Mouse (Mus musculus): ENCODE results near the gene Guca1a. TPM values are rescaled to one million over a fixed set of nuclear protein-coding genes. Genes with fewer than 3 reads are reported as not detected.

The Guca1a gene
- polyA plus RNA-seq, 1 experiment from 2014 or later: 0.46 TPM

- no peak overlapping the region for H3K4me3 ChIP-seq
- no peak overlapping the region for H3K27ac ChIP-seq (replicated peaks)
- H3K36me3 ChIP-seq: peaks cover 42% of the 10 kb centered on the region
- no peaks in the 10 kb centered on the region for H3K9me3 ChIP-seq
- H3K4me1 ChIP-seq (replicated peaks): peaks cover 19% of the 10 kb centered on the region
- WGBS: 15% methylated on average over 4 of the region's 4 CpGs
- peak overlapping the region; percentile 7; the same call in 1 of the 2 replicates for H3K4me2 ChIP-seq
- no peak for ATAC-seq (ENCODE audit: low read depth)
- peak overlapping the region; percentile 47; the same call in 1 of the 2 replicates for H3K9ac ChIP-seq
- peaks cover 14% of the 10 kb centered on the region for H3K27me3 ChIP-seq
Observed at GRCm38 (mm10) chr17:47371451-47371850, 28.9 kb downstream of the Guca1a start.

GRCm38 (mm10) chr17:47369087-47369443, 31.3 kb downstream of the Guca1a start:
- Histone ChIP-seq H3K27me3 (peaks cover 37% of the 10 kb centered on the region), H3K4me3 (peak overlapping the region; percentile 75), H3K36me3 (peaks cover 19% of the 10 kb centered on the region), H3K27ac (replicated peaks) (peak overlapping the region; percentile 84), H3K9ac (peak overlapping the region; percentile 76), H3K9me3 (no peaks in the 10 kb centered on the region), H3K4me2 (peak overlapping the region; percentile 87), H3K4me1 (replicated peaks) (peaks cover 19% of the 10 kb centered on the region)
- ATAC-seq (ENCODE audit: low read depth): peak; percentile 75
- WGBS: under 1% methylated on average over 20 of the region's 20 CpGs

DNA sequence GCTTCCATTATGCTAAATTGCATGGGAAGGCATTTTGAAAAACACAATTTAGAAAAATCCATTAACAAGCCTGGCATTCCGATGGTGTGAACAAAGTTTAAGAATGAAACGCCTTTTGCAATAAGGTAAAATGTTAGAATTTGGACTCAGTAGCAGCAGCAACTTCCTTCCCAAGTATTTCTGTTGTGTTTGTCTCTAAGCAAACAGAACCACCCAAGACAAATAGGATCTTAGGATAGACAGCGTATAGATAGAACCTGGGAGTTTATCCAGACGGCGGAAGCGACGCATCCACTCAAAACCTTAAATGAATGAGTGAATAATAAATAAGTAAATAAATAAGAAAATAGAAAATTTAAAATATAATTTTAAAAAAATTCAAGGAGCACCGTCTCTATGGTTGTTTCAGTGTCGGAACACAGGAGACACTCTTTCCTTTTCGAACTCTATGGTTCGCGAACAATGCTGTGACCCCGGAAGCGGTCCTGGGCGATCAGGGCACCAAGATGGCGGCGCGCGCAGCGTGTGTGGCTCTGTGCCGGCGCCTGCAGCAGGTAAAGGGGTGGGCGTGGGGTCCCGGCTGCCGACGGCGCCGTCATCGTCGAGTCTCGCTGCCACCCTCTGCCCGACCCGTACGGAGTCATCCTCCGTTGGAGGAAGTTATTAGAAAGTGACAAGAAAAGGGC, 31.8 kb downstream of the Guca1a start, which contains the start of gene Mrps10:
Mrps10 (plus strand) TSS at position 487 of the 686 bp plus-strand sequence.
- peak within 1 kb of the TSS; percentile 87 for H3K4me2 ChIP-seq
- H3K27ac ChIP-seq (replicated peaks): peak within 1 kb of the TSS; percentile 84
- H3K4me1 ChIP-seq (replicated peaks): peaks cover 19% of the 10 kb centered on the region
- peaks cover 37% of the 10 kb centered on the region for H3K27me3 ChIP-seq
- ATAC-seq (ENCODE audit: low read depth): peak; percentile 89
- H3K4me3 ChIP-seq: peak within 1 kb of the TSS; percentile 75
- 5% methylated on average over 35 of the region's 35 CpGs for WGBS
- peaks cover 15% of the 10 kb centered on the region for H3K36me3 ChIP-seq
- H3K9me3 ChIP-seq: no peaks in the 10 kb centered on the region
- H3K9ac ChIP-seq: peak within 1 kb of the TSS; percentile 76

GRCm38 (mm10) chr17:47361343-47361742, 39.0 kb downstream of the Guca1a start:
- H3K4me2 ChIP-seq: no peak overlapping the region
- WGBS: 78% methylated on average over 11 of the region's 11 CpGs
- H3K27me3 ChIP-seq: peaks cover 22% of the 10 kb centered on the region
- H3K4me1 ChIP-seq (replicated peaks): no peaks in the 10 kb centered on the region
- H3K27ac ChIP-seq (replicated peaks): no peak overlapping the region
- no peaks in the 10 kb centered on the region for H3K9me3 ChIP-seq
- no peak overlapping the region for H3K9ac ChIP-seq
- peaks cover 36% of the 10 kb centered on the region for H3K36me3 ChIP-seq
- no peak overlapping the region for H3K4me3 ChIP-seq
- ATAC-seq (ENCODE audit: low read depth): no peak

DNA sequence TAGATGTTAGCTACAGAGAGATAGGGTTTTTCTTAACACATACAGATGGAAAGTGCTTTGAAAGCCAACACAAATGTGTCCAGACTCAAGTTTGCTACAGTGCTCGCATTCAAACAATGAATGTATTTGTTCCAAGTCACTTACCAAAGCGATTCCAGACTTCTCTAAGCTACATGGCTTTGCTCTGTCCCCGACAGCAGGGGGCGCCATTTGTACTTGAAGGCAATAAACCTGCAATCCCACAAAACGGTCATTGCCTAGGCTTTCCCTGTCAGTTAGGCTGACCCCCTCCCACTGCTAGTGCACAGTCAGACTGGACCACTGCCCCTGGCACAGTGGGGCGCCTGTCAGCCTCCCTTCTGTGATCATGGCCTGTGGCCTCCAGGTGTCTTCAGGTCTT, 40.4 kb downstream of the Guca1a start:
- ATAC-seq (ENCODE audit: low read depth): no peak
- Histone ChIP-seq H3K36me3 (peaks cover 50% of the 10 kb centered on the region), H3K4me3 (no peak overlapping the region)

DNA sequence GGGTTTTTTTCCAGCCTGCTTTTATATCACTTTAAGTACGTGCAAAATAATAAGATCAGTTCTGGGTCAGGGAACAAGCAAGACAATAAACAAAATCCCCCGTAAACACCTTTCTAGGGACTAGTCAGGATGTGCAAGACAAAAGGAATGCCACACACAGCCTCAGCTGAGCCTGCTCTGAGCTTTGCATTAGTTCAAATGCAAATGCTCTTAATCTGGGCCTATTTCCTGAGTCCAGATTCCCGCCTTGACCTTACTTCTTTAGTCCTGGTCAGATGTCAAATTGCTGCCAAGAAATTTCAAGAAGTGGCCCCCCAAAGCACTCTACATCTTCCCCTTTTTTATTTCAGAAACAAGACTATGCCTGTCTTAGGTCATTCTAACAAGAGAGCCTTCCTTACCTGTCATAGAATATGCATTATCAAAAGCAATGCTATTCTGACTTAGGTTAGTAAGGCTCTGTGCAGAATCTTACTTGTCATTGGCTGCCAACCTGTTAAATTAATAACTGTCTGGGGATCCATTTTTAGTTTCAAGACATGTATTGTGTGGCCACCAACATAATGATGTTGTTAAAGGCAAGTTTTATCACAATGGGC, 50.6 kb downstream of the Guca1a start:
- Histone ChIP-seq H3K36me3 (peaks cover 97% of the 10 kb centered on the region), H3K9me3 (peaks cover 29% of the 10 kb centered on the region), H3K4me2 (no peak overlapping the region), H3K4me3 (no peak overlapping the region), H3K9ac (no peak overlapping the region), H3K4me1 (replicated peaks) (no peaks in the 10 kb centered on the region), H3K27ac (replicated peaks) (no peak overlapping the region), H3K27me3 (no peaks in the 10 kb centered on the region)
- ATAC-seq (ENCODE audit: low read depth): no peak
- WGBS: 85% methylated on average over 3 of the region's 3 CpGs

More for the DNA sequence above, 40.4 kb downstream of the Guca1a start:
- peaks cover 9% of the 10 kb centered on the region for H3K27me3 ChIP-seq
- no peaks in the 10 kb centered on the region for H3K4me1 ChIP-seq (replicated peaks)
- 31% methylated on average over 6 of the region's 6 CpGs for WGBS
- H3K9ac ChIP-seq: no peak overlapping the region
- H3K9me3 ChIP-seq: no peaks in the 10 kb centered on the region
- no peak overlapping the region for H3K4me2 ChIP-seq
- H3K27ac ChIP-seq (replicated peaks): no peak overlapping the region

Other genes with a start within 250 kb of the Guca1a start
- gene Mrps10, start 31.7 kb downstream of the Guca1a start, polyA plus RNA-seq (2015; fragmentation: Nextera tagmentation; extraction: Ambion mirVana): 72.1 and 78.1 TPM in 2 replicates
- 1.1 TPM in 2 replicates for gene Guca1b, start 15.2 kb downstream of the Guca1a start, polyA plus RNA-seq (2015; fragmentation: Nextera tagmentation; extraction: Ambion mirVana)
- 0.20 and 0.39 TPM in 2 replicates for gene AI661453, start 36.0 kb upstream of the Guca1a start, polyA plus RNA-seq (2015; fragmentation: Nextera tagmentation; extraction: Ambion mirVana)
- gene 1700001C19Rik, start 36.8 kb upstream of the Guca1a start, polyA plus RNA-seq (2015; fragmentation: Nextera tagmentation; extraction: Ambion mirVana): 0.66 TPM in 1 of 2 replicates, not detected in the other
- 23.2 and 26.6 TPM in 2 replicates for gene Taf8, start 101.7 kb upstream of the Guca1a start, polyA plus RNA-seq (2015; fragmentation: Nextera tagmentation; extraction: Ambion mirVana)
- gene Ccnd3, start 104.5 kb upstream of the Guca1a start, polyA plus RNA-seq (2015; fragmentation: Nextera tagmentation; extraction: Ambion mirVana): 78.5 and 86.5 TPM in 2 replicates
- 32.9 and 33.2 TPM in 2 replicates for gene Bysl, start 210.9 kb upstream of the Guca1a start, polyA plus RNA-seq (2015; fragmentation: Nextera tagmentation; extraction: Ambion mirVana)
- 38.9 and 39.7 TPM in 2 replicates for gene Med20, start 211.0 kb upstream of the Guca1a start, polyA plus RNA-seq (2015; fragmentation: Nextera tagmentation; extraction: Ambion mirVana)
- gene Gm20517, start 211.0 kb upstream of the Guca1a start, polyA plus RNA-seq (2015; fragmentation: Nextera tagmentation; extraction: Ambion mirVana): 2.4 and 3.0 TPM in 2 replicates
- gene Usp49, start 230.1 kb upstream of the Guca1a start, polyA plus RNA-seq (2015; fragmentation: Nextera tagmentation; extraction: Ambion mirVana): 8.2 and 10.6 TPM in 2 replicates

Data from neural tube, embryonic 13.5 days (tissue).